Mouse (Mus musculus) liver, embryonic 15.5 days (tissue): Measurements from ENCODE around the gene Specc1. TPM values are rescaled to one million over a fixed set of nuclear protein-coding genes. Genes with fewer than 3 reads are reported as not detected.
A peak's percentile ranks its signal among the peaks of the same experiment; 100 is the strongest.

ENCODE experiments used
- ATAC-seq: fragments of 200-750 bp; cut with Nextera tagmentation; 2 replicates; pipeline ENCODE4 v1.8.0; 2017; ENCODE audit warnings: moderate number of reproducible peaks, mild to moderate bottlenecking, moderate library complexity; ENCODE audit not compliant: insufficient read depth
- H3K27ac ChIP-seq: fragments of 300-500 bp; sonication (generic); replicated peaks from 2 replicates; pipeline ENCODE4 v1.5.1; 2015; ENCODE audit warnings: mild to moderate bottlenecking, inconsistent platforms
- H3K27me3 ChIP-seq: fragments of 300-500 bp; sonication (generic); 2 replicates; pipeline ENCODE4 v1.6.1; 2015; ENCODE audit warnings: mild to moderate bottlenecking, inconsistent platforms
- H3K36me3 ChIP-seq: fragments of 300-500 bp; sonication (generic); replicated peaks from 2 replicates; pipeline ENCODE4 v1.6.1; 2015; ENCODE audit warnings: moderate library complexity, mild to moderate bottlenecking, inconsistent platforms
- H3K4me1 ChIP-seq: fragments of 300-500 bp; sonication (generic); replicated peaks from 2 replicates; pipeline ENCODE4 v1.6.1; 2015; ENCODE audit warnings: inconsistent platforms
- H3K4me2 ChIP-seq: fragments of 300-500 bp; sonication (generic); 2 replicates; pipeline ENCODE4 v1.6.1; 2015; ENCODE audit warnings: moderate library complexity, mild to moderate bottlenecking, inconsistent platforms
- H3K4me3 ChIP-seq: fragments of 300-500 bp; sonication (generic); replicated peaks from 2 replicates; pipeline ENCODE4 v1.5.1; 2015; ENCODE audit warnings: mild to moderate bottlenecking, inconsistent platforms
- H3K9ac ChIP-seq: fragments of 300-500 bp; sonication (generic); 2 replicates; pipeline ENCODE4 v1.6.1; 2015; ENCODE audit warnings: moderate library complexity, mild to moderate bottlenecking, inconsistent platforms
- H3K9me3 ChIP-seq: fragments of 300-500 bp; sonication (generic); replicated peaks from 2 replicates; pipeline ENCODE4 v1.6.1; 2016; ENCODE audit warnings: inconsistent platforms
- WGBS: fragments of 180-500 bp; shearing (Covaris S2); methylation state at CpG from one replicate; pipeline ENCODE4 v1.1.7; 2015; ENCODE audit warnings: mixed read lengths; ENCODE audit not compliant: insufficient replicate concordance; 5-methylcytosine and 5-hydroxymethylcytosine counted together
- polyA plus RNA-seq: library from polyadenylated mRNA; unstranded; fragments of >200 nt; fragmentation: Nextera tagmentation; extraction: Ambion mirVana; gene quantifications from 2 replicates; pipeline ENCODE4 v1.2.1, GENCODE M21; 2015

Gene Specc1
- polyA plus RNA-seq, 1 experiment from 2014 or later = 54.4 TPM

- no peak overlapping the region for H3K4me3 ChIP-seq
- H3K4me1 ChIP-seq = peaks cover 37% of the 10 kb centered on the region; the same call in 1 of the 2 replicates
- no peak for ATAC-seq
- H3K4me2 ChIP-seq = no peak overlapping the region
- H3K9ac ChIP-seq = no peak overlapping the region
- 73% methylated on average over 4 of the region's 4 CpGs for WGBS
- no peaks in the 10 kb centered on the region for H3K9me3 ChIP-seq
- H3K27ac ChIP-seq = no peak overlapping the region
- peaks cover 23% of the 10 kb centered on the region for H3K36me3 ChIP-seq
- no peaks in the 10 kb centered on the region for H3K27me3 ChIP-seq
These were observed 36.2 kb downstream of the Specc1 start for GRCm38 (mm10) chr11:61992671-61993285.

- Histone ChIP-seq H3K4me1 (peaks cover 16% of the 10 kb centered on the region), H3K4me3 (no peak overlapping the region), H3K9me3 (no peaks in the 10 kb centered on the region), H3K27ac (no peak overlapping the region), H3K27me3 (no peaks in the 10 kb centered on the region), H3K4me2 (no peak overlapping the region), H3K36me3 (peaks cover 10% of the 10 kb centered on the region), H3K9ac (no peak overlapping the region)
- 89% methylated on average over 8 of the region's 8 CpGs for WGBS
- ATAC-seq = no peak
These were observed 42.9 kb downstream of the Specc1 start for GRCm38 (mm10) chr11:61999501-61999900.

- Histone ChIP-seq H3K9me3 (no peaks in the 10 kb centered on the region), H3K27me3 (no peaks in the 10 kb centered on the region), H3K36me3 (peaks cover 10% of the 10 kb centered on the region), H3K4me3 (no peak overlapping the region), H3K4me2 (no peak overlapping the region), H3K9ac (no peak overlapping the region), H3K4me1 (peaks cover 20% of the 10 kb centered on the region), H3K27ac (no peak overlapping the region)
- WGBS = 88% methylated on average over 12 of the region's 12 CpGs
- ATAC-seq = no peak
These were observed 43.5 kb downstream of the Specc1 start for GRCm38 (mm10) chr11:62000099-62000498.

GRCm38 (mm10) chr11:62001977-62002376 is 45.4 kb downstream of the Specc1 start:
- Histone ChIP-seq H3K4me2 (no peak overlapping the region), H3K4me3 (no peak overlapping the region), H3K9ac (no peak overlapping the region), H3K27me3 (0 out of 2 replicates have a peak, but pooled peaks cover 3% of the 10 kb centered on the region), H3K9me3 (no peaks in the 10 kb centered on the region), H3K27ac (no peak overlapping the region), H3K36me3 (peaks cover 5% of the 10 kb centered on the region), H3K4me1 (peaks cover 39% of the 10 kb centered on the region)
- no peak for ATAC-seq
- WGBS = 58% methylated on average over 4 of the region's 4 CpGs

GRCm38 (mm10) chr11:62004881-62005240 is 48.3 kb downstream of the Specc1 start:
- peak overlapping the region; percentile 33; the same call in 1 of the 2 replicates for H3K9ac ChIP-seq
- H3K4me3 ChIP-seq = peak overlapping the region; percentile 39
- peak overlapping the region; percentile 61 for H3K4me2 ChIP-seq
- WGBS = 12% methylated on average over 6 of the region's 6 CpGs
- peak overlapping the region; percentile 83 for H3K27ac ChIP-seq
- no peaks in the 10 kb centered on the region for H3K9me3 ChIP-seq
- peaks cover 51% of the 10 kb centered on the region for H3K4me1 ChIP-seq
- peaks cover 5% of the 10 kb centered on the region for H3K36me3 ChIP-seq
- ATAC-seq = no peak
- H3K27me3 ChIP-seq = 0 out of 2 replicates have a peak, but pooled peaks cover 3% of the 10 kb centered on the region

GRCm38 (mm10) chr11:62005241-62005910 is 48.8 kb downstream of the Specc1 start:
- peaks cover 52% of the 10 kb centered on the region for H3K4me1 ChIP-seq
- no peaks in the 10 kb centered on the region for H3K9me3 ChIP-seq

GRCm38 (mm10) chr11:62005911-62006260 is 49.3 kb downstream of the Specc1 start:
- Histone ChIP-seq H3K4me2 (peak overlapping the region; percentile 61), H3K4me1 (peaks cover 57% of the 10 kb centered on the region), H3K36me3 (peaks cover 5% of the 10 kb centered on the region), H3K27me3 (0 out of 2 replicates have a peak, but pooled peaks cover 3% of the 10 kb centered on the region), H3K27ac (peak overlapping the region; percentile 83), H3K9me3 (no peaks in the 10 kb centered on the region), H3K9ac (peak overlapping the region; percentile 33; the same call in 1 of the 2 replicates), H3K4me3 (peak overlapping the region; percentile 39)
- 11% methylated on average over 5 of the region's 5 CpGs for WGBS
- ATAC-seq = peak; percentile 48

More at GRCm38 (mm10) chr11:62005241-62005910, 48.8 kb downstream of the Specc1 start:
- H3K4me3 ChIP-seq = peak overlapping the region; percentile 39
- ATAC-seq = peak; percentile 64
- 0 out of 2 replicates have a peak, but pooled peaks cover 3% of the 10 kb centered on the region for H3K27me3 ChIP-seq
- peak overlapping the region; percentile 83 for H3K27ac ChIP-seq
- H3K4me2 ChIP-seq = peak overlapping the region; percentile 61
- H3K9ac ChIP-seq = peak overlapping the region; percentile 33; the same call in 1 of the 2 replicates
- WGBS = 13% methylated on average over 14 of the region's 14 CpGs
- peaks cover 5% of the 10 kb centered on the region for H3K36me3 ChIP-seq

- Histone ChIP-seq H3K4me3 (peak overlapping the region; percentile 39), H3K27ac (peak overlapping the region; percentile 83), H3K4me1 (peaks cover 60% of the 10 kb centered on the region), H3K4me2 (peak overlapping the region; percentile 61), H3K9me3 (no peaks in the 10 kb centered on the region), H3K9ac (no peak overlapping the region; the same call in 1 of the 2 replicates), H3K27me3 (0 out of 2 replicates have a peak, but pooled peaks cover 3% of the 10 kb centered on the region), H3K36me3 (peaks cover 5% of the 10 kb centered on the region)
- no peak for ATAC-seq
- 13% methylated on average over 5 of the region's 5 CpGs for WGBS
These were observed 50.1 kb downstream of the Specc1 start for GRCm38 (mm10) chr11:62006680-62007079.

GRCm38 (mm10) chr11:62007984-62008383 is 51.4 kb downstream of the Specc1 start:
- Histone ChIP-seq H3K9ac (no peak overlapping the region), H3K27ac (no peak overlapping the region), H3K4me2 (no peak overlapping the region), H3K36me3 (no peaks in the 10 kb centered on the region; the same call in 1 of the 2 replicates), H3K4me3 (no peak overlapping the region), H3K4me1 (peaks cover 64% of the 10 kb centered on the region), H3K9me3 (no peaks in the 10 kb centered on the region), H3K27me3 (0 out of 2 replicates have a peak, but pooled peaks cover 3% of the 10 kb centered on the region)
- WGBS = 62% methylated on average over 9 of the region's 9 CpGs
- no peak for ATAC-seq

- no peaks in the 10 kb centered on the region for H3K9me3 ChIP-seq
- H3K4me1 ChIP-seq = peaks cover 39% of the 10 kb centered on the region
- 0 out of 2 replicates have a peak, but pooled peaks cover 3% of the 10 kb centered on the region for H3K27me3 ChIP-seq
- H3K27ac ChIP-seq = no peak overlapping the region
- no peak overlapping the region for H3K4me3 ChIP-seq
- H3K36me3 ChIP-seq = no peaks in the 10 kb centered on the region
- 65% methylated on average over 16 of the region's 16 CpGs for WGBS
- H3K9ac ChIP-seq = no peak overlapping the region
- no peak overlapping the region for H3K4me2 ChIP-seq
- ATAC-seq = no peak
These were observed 54.2 kb downstream of the Specc1 start for GRCm38 (mm10) chr11:62010625-62011231.

GRCm38 (mm10) chr11:62012039-62012438 is 55.5 kb downstream of the Specc1 start:
- Histone ChIP-seq H3K4me1 (peaks cover 30% of the 10 kb centered on the region), H3K4me3 (no peak overlapping the region), H3K27ac (no peak overlapping the region), H3K27me3 (no peaks in the 10 kb centered on the region), H3K36me3 (0 out of 2 replicates have a peak, but pooled peaks cover 4% of the 10 kb centered on the region), H3K9ac (no peak overlapping the region), H3K9me3 (no peaks in the 10 kb centered on the region), H3K4me2 (no peak overlapping the region)
- WGBS = 55% methylated on average over 6 of the region's 6 CpGs
- 0 out of 2 replicates have a peak, but pooled peaks have one; percentile 37 for ATAC-seq
